Mouse (Mus musculus) lung, adult 18-20 months (tissue): ENCODE measurements around the gene Trp73.

Source experiments
- DNase-seq, 2 experiments: peaks; one replicate each; pipeline ENCODE4 v3.0.0; 2022; ENCODE audit warnings: mixed read lengths in 2 of 2

Trp73 gene

DNA sequence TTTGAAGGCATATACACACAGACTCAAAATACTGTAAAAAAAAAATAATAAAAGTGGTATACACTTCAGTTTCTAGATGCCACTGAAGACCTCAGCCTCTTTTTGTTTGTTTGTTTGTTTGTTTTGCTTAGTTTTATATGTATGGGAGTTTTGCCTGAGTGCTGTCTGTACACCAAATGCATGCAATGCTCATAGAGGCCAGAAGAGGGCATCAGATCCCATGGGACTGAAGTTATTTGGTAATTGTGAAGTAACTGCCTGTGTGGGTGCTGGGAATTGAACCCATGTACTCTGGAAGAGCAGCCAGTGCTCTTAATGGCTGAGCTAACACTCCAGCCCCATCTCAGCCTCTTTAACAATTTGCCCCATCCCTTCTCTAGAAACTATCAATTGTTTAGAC is 111.4 kb downstream of the Trp73 start:
- DNase-seq: no peak

DNA sequence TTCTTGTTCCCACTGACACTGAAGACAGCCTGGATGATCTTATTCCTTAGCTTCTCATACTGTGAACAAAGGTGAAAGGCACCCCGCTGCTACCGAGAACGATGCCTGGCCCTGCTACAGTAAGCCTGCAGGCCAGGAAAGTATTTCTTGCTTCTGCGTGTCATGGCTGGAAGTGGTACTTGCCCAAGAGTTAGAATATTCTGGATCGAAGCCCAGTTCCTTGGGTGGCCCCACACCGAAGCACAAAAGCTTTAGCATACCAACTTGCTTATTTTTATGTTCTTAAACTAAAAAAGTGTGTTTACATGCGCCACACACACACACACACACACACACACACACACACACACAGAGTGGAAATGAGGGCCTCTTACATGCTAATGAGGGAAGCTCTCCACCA is 111.9 kb downstream of the Trp73 start:
- DNase-seq: no peak

DNA sequence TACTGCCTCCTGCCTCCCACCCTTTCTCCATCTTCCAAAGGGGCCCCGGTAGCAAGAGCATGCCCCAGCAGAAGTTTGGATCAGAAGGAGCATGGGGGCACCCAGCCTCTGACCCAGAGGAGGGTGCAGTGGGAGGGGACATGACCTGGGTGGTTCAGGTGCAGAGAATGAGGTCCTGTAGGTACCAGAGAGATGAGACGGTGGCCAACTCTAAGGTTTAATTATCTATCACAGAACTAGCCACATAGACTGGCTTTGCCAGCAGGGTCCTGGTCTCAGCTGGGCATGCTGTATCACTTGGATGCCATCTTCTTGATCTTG is 113.6 kb downstream of the Trp73 start:
- DNase-seq: no peak

DNA sequence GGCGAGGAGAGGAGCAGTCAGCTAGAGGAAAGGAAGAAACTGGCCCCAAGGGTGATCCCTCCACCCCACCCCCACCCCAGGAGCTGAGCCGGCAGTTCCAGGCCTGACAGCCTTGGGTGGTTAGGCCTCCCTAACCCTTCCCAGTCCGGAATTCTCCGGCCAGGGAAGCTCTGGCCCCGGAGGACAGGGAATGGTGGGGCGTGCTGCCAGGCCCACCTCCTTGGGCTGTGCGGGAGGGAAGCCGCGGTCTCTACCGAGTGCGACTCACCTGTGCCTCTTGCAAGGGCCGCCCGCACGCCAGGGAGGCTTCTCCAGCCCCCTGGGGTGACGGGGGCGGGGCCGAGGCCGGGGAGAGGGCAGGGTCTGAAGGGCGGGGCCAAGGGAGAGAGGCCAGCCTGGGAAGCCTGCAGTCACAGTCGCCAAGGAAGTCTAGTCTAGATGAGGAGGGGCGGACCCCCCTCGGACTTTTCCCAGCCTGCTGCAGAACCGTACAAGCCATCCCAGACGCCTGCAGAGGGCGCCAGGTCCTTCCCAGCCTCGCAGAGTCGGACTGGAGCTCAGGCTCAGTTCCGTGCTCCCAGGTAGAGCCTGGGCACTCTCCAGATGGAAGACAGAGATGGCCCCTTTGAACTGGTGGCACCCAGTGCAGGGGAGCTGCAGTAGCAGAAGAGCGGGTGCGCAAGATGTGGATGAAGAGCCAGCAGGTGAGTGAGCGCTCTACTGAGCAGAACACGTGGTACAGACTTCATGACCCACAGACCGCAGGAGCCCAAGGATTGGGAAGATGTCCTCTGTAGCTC is 114.2 kb downstream of the Trp73 start, which contains the start of gene Smim1:
Gene Smim1, minus strand, starts transcription at position 590 of the 800 bp plus-strand sequence.
- DNase-seq: peak; percentile 89 to 93

DNA sequence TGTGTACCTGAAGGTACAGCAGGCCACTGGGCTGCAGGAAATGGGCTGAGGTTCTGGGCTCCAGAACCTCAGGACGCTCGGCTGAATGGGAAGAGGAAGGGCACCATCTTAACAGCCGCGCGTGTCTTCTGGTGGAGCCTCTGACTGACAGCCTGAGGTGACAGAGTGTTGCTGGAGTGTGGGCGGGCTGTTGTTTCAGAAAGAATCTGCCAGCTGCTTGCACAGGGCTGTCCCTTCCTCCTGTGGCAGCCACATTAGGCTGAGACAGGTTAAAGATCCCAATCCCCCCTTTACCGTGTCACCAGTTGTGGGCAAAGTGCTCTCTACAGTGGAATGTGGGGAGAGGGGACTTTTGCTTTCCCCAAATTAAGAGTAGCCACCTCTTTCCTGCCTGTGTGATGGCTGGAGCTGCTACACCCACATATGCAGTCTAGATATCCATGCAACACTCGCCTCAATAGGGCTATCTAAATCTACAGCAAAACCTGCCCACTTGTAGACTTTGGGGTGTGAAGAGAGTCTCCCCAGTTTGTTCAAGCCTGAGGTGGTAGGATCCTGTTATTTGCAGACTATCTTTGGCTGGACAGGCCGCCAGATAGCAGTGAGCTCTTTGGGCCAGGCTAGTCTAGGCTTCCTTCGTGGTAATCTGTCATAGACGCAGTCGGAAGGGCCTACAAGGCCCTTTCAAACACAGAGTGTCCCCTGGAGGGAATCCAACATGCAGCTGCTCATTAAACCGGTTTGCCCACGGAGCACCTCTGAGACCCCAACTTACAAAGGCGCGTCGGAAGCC is 115.1 kb downstream of the Trp73 start:
- peak in 1 of 2 experiments; percentile 43 for DNase-seq

DNA sequence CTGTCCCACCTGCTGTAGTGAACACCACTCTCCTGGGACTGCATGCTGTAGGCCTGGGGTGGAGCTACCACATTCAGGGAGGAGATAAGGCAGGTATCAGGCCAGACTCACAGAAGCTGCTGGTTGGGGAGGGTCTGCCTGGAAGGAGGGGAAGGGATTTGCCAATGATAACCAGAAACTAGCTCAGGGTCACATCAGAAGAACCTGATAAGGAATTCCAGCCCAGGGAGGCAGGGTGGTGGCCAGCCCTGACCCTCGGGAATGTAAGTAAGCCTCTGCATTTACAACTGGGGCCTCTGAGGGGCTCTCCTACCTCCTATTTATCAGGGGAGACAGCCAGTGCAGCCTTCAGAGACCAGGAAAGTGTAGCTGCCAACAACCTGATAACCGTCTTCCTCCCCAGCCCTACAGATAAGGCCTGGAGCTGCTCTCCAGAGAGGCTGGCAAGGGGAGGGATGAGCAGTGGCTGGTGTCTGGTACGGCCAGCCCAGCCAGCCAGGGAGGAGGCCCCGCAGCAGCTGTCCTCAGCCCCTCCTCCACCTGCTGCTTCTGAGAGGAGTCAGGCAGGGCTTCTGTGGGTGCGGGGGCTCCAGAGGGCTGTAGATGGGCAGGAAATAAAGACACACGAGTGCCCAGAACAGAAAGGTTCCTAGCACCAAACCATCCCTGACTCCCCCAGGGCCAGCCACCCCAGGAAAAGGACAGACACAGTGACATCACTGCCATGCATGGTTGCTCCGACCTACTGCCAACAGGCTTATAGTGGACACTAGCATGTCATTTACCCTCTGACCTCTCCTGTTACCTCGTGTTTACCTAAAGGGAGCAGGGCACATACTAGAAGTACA is 116.0 kb downstream of the Trp73 start:
- peak in 1 of 2 experiments; percentile 37 for DNase-seq

DNA sequence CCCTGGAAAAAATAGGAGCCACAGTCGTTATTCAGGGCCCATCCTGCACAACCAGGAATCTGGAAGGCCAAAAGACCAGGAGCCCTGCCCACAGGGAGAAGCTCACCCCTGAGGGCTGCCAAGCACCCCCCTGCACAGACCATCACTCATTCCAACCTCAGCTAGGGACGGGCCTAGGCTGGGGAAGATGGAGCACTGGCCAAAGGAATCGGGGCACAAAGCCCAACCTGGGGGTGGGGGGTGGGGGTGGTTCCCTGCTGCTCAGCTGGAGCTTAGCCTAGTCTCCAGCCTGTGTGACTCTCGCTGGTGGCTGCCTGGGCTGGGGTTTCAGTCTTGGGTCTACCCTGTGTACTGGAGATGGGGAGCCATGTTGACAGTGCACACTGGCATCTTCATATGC is 117.2 kb downstream of the Trp73 start:
- DNase-seq: no peak

DNA sequence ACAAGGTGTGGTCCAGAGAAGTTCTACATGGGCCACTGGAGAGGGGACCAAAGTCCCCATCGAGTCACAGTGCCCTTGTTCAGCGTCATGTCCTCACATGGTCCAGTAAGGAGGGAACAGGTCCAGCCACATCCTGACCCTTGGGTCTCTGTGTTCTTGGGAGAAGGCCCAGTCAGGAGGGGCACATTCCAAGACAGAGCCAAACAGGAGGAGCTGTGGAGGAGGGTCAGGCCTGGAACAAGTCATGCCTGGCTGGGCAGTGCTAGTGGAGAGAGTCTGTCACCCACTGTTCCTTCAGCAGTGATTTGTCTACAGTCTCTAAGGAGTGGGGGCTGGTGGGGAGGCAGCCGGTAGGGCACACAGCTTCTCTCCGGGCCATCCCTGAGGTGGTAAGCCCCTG is 117.6 kb downstream of the Trp73 start:
- DNase-seq: peak; percentile 88 to 94

DNA sequence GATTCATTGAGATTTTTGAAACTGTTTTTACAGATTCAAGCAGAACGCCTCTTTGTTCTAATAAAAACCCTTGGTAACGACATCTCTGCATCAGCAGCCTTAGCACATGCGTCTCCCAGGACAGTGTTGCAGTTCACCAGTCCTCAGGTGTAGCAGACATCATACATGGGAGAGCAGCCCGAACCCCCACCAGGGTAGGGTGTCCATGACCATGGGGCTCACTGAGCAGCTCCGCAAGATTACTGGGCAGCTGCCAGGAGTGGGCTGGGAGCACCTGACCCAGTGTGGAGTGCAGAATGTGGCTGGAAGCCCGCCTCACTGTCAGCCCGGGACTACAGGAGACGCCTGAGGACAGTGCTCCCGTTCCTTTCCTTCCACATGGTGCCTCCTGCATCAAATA is 118.6 kb downstream of the Trp73 start:
- peak in 1 of 2 experiments; percentile 44 for DNase-seq

DNA sequence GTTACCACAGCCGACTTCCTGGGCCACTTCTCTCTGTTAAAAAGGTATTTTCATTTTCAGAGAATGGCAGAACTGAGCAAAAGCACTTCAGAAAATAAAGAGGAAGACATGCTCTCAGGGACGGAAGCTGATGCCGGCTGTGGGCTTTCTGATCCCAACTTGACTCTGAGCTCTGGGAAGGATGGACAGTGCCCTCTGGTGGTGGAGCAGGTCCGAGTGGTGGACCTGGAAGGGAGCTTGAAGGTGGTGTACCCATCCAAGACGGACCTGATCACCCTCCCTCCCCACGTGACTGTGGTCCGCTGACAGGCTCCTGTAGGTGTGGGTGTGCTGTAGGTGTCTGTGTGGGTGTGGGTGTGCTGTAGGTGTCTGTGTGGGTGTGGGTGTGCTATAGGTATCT is 120.4 kb downstream of the Trp73 start:
- peak; percentile 63 to 67 for DNase-seq

DNA sequence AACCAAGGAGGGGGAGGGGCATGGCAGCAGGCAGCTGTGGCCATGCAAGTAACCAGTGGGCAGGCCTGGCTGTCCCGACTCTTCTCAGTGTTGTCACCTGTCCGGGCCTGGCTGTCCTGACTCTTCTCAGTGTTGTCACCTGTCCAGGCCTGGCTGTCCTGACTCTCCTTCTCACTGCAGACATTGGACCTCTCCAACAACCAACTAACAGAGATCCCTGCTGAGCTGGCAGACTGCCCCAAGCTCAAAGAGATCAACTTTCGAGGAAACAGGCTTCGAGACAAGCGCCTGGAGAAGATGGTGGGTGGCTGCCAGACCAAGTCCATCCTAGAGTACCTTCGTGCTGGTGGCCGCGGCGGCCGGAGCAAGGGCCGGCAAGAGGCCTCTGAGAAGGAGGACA is 124.5 kb downstream of the Trp73 start:
- no peak for DNase-seq

DNA sequence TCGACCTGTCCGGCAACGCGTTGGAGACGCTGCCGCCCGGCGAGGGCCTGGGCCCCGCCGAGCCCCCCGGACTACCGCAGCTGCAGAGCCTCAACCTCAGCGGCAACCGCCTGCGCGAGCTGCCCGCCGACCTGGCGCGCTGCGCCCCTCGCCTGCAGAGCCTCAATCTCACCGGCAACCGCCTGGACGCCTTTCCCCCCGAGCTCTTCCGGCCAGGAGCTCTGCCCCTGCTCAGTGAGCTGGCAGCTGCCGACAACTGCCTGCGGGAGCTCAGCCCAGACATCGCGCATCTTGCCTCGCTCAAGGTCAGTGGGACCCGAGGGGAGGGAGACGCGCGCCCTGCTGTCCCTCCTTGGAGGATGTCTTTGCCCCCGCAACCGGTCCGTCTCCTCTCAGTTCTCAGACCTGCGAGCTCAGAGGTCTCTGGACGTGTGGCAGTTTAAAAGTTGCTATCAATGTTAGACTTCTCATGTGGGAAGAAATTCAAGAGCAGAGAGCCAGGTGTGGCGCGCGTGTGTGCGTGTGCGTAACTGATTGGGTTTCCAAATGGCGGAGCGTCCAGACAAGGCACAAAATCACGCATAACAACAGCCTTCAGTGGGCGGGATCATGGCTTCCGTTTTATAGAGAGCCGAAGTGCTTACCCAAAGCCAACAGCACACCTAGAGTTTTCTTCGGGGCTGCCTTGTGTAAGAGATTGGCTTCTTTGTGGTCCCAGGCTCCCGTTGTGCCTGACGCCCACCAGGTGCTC is 127.7 kb downstream of the Trp73 start:
- DNase-seq: no peak

DNA sequence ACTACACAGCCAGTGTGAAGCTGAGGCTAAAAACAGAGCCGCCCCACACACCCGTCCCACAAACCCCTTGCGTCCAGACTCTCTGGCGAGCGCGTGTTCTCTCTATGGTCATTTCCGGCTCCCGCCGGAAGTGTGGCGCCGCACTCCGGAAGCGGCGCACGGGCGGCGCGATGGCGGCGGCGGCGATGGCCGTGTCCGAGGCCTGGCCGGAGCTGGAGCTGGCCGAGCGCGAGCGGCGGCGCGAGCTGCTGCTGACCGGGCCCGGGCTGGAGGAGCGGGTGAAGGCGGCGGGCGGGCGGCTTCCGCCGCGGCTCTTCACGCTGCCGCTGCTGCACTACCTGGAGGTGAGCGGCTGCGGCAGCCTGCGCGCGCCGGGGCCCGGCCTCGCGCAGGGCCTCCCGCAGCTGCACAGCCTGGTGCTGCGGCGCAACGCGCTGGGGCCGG is 128.3 kb downstream of the Trp73 start, which contains the start of gene Lrrc47:
Gene Lrrc47, plus strand, starts transcription at position 86 of the 444 bp plus-strand sequence.
- DNase-seq: peak; percentile 83 to 86

DNA sequence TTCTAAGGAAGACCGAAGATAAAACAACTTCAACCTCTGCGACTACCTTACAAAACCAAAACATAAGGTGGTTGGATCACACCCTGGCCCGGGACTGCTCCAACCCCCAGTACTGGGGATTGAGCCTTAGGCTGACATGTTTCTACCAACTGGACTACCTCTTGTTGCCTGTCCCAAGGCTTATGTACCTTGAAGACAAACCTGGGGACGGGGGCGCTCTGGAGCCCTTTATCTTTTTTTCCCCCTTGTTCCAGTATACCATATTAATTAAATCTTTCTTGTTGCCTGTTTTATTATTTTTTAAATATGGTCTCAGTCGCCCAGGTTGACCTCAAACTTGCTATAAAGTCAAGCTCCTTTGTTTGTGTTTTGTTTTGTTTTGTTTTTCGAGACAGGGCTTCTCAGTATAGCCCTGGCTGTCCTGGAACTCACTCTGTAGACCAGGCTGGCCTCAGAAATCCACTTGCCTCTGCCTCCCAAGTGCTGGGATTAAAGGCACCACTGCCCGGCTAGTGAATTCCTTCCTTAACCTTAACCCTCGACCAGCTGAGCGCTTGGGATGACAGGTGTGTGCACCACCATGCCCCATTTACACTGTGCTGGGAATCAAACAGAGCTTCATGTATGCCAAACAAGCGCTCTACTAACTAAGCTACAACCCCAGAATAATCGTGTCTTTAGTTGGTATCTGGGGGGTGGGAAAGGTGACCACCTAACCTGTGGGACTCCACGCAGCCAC is 128.9 kb downstream of the Trp73 start:
- no peak for DNase-seq

DNA sequence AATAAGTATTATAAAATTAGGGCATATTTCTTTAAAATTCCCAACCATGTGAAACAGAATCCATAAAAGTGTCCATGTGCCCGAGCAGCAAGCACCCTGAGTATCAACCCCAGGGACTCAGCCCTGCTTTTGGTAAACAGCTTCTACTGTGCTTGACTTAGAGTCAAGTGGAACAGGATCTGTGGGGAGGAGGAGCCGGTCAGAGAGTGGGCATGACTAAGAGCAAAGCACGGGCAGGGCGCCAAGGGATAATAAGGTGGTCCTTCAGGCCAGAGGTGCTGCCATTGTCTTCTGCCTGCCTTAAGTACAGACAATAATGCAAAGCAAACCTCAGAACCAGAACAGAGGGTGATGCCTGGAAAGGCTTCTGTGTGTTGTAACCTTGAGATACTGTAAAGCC is 132.2 kb downstream of the Trp73 start:
- DNase-seq: peak; percentile 76 to 81

DNA sequence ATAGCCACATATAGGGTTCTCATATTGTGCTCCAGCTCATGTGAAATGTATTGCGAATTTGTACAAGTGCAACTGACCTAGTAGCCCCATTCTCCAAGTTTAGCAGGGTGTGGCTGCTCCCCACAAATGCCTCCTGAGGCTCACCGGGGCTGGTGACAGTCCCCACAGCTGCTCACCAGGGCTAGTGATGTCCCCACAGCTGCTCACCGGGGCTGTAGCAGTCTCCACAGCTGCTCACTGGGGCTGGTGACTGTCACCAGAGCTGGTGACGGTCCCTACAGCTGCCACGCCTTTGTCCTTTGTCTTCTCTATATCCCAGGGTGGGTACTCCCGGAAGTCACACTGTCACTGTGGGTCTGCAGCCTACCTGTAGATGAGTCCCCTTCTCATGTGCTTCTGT is 133.7 kb downstream of the Trp73 start:
- no peak for DNase-seq
